Mouse (Mus musculus) cerebellum, adult 2 months (tissue): ENCODE results near the gene Nrxn3.

Experiments
- CTCF ChIP-seq: fragments of 200-500 bp; IDR thresholded peaks from 2 replicates; pipeline ENCODE4 v1.5.1; 2011; ENCODE audit warnings: low read depth, mild to moderate bottlenecking, control low read depth, low read length, moderate library complexity, borderline replicate concordance; ENCODE audit not compliant: insufficient read depth
- POLR2A ChIP-seq: fragments of 200-500 bp; IDR thresholded peaks from 2 replicates; pipeline ENCODE4 v1.6.1; 2011; ENCODE audit warnings: low read length, control low read depth, borderline replicate concordance; ENCODE audit not compliant: insufficient read depth

DNA sequence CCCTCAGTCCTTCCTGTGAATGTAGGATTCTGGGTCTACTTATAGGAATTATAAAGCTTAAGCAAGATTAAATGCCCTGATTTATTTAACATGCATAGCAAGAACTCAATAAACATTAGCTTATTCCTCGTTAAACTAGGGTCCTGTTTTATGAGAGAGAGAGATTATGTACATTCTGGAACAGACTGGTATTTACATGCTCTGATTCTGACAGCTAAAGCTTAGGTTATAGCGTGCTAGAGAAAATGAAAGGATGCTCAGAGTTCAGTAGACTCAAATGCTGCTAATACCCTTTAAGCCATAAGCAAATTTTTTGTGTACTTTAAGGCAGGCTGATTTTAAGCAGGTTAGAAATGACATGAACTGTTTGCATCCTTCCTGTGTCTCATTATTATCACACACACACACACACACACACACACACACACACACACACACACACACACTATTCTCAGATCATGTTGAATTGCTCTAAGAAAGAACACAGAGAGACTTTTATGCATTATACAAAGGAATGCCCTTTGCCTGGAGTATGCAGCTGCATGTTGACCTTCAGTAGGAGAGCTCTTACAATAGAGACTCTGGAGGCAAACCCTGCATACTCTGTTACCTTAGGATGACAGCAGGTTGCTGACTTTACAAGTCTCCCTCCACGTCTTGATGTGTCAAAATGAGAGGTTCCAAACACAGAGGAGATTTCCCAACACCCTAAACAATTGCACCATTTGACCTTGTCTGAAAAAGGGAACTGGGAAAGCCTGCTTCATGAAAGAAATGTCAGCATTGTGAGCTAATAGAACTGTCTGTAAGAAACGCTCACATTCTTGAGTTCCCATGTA lies 568.3 kb downstream of the Nrxn3 start:
- TF ChIP-seq POLR2A = no peak
- no peak for TF ChIP-seq CTCF
